Mouse (Mus musculus): ENCODE measurements around the gene Cox14.
A peak's percentile ranks its signal among the peaks of the same experiment; 100 is the strongest.

The Cox14 gene

GRCm38 (mm10) chr15:99708176-99708575 is 17.2 kb upstream of the Cox14 start:
- DNase-seq (ENCODE audit: low spot score): no peak

DNA sequence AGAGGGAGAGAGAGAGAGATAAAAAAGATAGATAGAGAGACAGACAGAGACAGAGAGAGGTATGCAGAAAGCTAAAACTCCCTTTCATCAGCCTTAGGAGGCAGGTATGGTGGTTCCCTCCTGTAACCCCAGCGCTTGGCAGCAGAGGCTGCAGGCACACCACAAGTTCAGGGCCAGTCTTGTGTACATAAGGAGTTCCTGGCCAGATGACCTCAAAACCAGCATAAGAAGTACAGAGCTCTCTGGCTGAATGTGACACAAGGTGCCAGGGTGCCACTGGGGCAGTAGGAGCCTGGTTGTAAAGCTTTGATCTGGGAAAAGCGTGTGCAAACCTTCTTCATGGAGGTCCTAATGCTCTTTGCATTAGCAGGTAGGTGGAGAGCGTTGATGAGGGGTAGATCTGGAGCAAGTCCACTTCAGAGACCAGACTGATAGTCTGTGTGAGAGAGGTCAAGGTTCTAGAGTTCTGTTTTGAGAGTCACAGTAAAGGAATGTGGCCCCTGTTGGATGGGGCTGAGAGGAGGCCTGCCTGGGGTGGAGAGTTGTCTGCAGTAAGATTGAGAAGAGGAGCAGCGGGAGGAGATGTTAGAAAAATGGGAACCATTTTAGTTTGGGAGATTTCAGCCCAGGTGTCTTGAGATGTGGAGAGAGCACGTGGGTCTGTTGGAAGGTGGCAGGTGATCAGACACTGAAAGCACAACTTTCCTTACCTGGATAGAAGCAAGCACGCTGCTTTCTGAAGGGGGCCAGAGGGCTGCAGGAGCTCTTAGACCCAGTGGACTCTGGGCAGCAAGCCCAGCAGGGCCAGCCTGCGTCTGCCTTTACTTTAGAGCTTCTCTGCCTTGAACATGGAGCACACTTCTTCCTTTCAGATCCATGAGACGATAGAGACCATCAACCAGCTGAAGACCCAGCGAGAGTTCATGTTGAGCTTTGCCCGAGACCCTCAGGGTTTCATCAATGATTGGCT is 14.9 kb upstream of the Cox14 start:
- no peak for DNase-seq (ENCODE audit: low spot score)

- no peak for DNase-seq (ENCODE audit: low spot score)
These were observed 13.9 kb upstream of the Cox14 start for GRCm38 (mm10) chr15:99711491-99711890.

DNA sequence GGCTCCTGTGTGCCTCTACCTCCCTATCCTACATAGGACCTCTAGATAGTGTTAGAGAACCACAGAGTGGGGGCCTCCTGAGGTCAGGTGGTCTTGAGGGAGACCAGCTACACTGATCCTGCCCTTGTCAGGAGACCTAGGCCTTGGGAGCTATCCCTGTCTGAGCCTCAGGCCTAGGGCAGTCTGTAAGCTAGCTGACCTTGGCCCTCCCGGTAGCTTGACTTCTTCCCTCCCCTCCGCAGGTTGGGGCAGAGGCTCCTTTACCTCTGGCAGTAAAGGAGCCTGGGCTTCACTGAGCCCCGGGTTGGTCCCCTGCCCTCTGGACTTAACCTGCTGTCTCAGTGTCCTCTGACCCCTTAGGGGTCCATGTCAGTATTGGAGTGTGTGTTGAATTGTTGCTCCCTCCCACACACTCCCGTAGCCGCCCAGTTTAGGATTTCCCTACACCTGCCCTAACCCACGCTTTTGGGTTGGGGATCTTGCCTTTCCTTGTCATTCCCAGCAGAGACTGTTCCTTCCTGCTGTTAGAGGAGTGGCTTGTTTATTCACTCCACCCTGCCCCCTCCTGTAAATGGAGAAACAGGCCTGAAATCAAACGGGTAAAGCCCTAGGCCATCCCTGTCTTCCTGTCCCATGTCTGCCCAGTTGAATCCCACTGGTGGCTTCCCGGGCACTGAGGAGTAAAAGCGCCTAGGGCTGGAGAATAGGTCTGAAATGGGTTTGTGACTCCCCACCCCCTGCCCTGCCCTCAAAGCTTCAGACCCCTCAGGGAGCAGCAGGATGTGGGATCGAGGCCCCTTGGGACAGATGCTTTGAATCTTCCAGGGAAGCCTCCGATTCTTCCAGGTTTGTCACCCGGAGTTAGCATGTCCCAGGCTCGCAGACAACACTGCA is 12.5 kb upstream of the Cox14 start:
- no peak for DNase-seq (ENCODE audit: low spot score)

- DNase-seq (ENCODE audit: low spot score): no peak
These were observed 11.8 kb upstream of the Cox14 start for GRCm38 (mm10) chr15:99713569-99713968.

- no peak for DNase-seq (ENCODE audit: low spot score)
These were observed 11.2 kb upstream of the Cox14 start for GRCm38 (mm10) chr15:99714206-99714605.

DNA sequence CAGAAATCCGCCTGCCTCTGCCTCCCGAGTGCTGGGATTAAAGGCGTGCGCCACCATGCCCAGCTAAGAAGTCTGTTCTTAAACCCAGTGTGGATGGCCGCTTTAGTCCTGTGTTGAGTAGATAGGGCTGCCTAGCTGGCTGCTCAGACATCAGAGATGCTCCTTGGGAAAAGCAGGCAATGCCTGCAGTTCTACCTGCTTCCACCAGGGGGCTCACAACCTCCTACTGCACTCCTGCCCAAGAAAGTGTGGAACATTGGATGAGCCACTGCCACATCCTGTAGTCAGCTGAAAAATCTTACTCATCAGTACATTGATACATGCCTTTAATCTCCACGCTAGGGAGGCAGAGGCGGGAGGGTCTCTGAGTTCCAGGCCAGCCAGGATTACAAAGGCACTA is 10.6 kb upstream of the Cox14 start:
- DNase-seq (ENCODE audit: low spot score): peak; percentile 89

GRCm38 (mm10) chr15:99715361-99715865 is 10.0 kb upstream of the Cox14 start:
- peak; percentile 85 for DNase-seq (ENCODE audit: low spot score)

- peak; percentile 54 for DNase-seq (ENCODE audit: low spot score)
These were observed 9.3 kb upstream of the Cox14 start for GRCm38 (mm10) chr15:99715982-99716746.

GRCm38 (mm10) chr15:99716814-99717213 is 8.6 kb upstream of the Cox14 start:
- DNase-seq (ENCODE audit: low spot score): peak; percentile 58

DNA sequence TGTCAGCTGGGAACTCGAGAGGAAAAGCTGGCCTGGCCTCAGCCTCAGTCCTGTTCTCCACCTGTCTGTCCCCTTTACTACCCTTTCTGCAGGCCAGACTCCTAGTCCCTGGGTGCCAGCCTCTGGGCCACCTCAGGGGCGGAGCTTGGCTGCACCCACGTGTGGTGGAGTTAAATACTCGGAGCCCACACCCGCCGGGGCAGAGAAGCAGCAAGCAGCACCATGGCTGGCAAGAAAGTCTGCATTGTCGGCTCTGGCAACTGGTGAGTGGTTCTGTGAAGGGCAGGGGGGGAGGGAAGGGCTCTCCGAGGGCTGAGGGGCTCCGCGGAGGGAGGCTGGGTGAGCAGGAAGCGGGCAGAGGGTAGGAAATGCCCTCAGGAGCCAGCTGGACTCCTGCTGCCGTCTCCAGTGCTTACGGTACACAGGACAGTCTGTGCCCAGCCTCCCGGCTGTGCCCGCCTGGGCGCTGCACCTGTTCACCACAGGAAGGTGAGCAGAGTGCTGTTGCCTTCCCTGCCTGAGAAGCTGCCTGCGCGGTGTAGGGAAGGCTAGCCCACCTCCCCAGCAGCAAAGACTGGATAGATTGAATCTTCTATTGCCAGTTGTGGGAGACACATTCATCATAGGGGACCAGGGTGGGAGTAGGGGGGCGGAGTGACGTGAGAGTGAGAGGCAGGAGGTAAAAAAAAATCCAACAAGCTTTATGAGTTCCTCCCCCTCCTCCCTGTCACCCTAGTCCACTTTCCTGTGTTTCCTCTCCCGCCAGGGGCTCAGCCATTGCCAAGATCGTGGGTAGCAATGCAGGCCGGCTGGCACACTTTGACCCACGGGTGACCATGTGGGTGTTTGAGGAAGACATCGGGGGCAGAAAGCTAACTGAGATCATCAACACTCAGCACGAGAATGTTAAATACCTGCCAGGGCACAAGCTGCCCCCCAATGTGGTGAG is 7.8 kb upstream of the Cox14 start, which contains the start of gene Gpd1:
Gene Gpd1, plus strand, starts transcription at position 130 of the 949 bp plus-strand sequence.
- DNase-seq (ENCODE audit: low spot score): peak; percentile 75

DNA sequence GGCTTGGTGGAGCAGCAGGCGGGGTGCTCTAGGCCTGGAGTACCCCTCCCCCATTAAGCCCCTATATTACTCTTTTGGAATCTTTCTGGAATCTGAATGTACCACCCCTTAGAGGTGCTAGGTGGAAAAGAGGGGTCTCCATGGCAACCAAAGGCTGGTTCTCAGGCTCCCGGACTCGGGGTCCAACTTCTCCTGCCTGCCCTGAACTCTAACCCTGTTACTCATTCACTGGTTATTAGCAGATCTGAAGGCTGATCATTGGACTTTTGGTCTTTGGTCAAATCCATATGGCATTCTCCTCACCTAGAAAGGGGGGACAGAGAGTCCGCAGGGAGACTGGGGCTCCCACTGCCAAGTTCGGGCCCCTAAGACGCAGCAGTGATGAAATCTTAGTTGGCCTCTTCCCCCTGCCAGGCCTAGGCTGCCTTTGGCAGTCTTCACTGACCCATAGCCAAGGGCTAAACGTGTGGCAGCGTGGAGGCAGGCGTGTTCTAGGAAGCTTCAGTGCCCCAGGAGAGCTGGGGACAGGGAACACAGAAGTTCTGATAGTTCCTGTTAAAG is 6.9 kb upstream of the Cox14 start:
- no peak for DNase-seq (ENCODE audit: low spot score)

- no peak for DNase-seq (ENCODE audit: low spot score)
These were observed 5.6 kb upstream of the Cox14 start for GRCm38 (mm10) chr15:99719865-99720264.

- no peak for DNase-seq (ENCODE audit: low spot score)
These were observed 3.3 kb upstream of the Cox14 start for GRCm38 (mm10) chr15:99721921-99722743.

GRCm38 (mm10) chr15:99723120-99723514 is 2.3 kb upstream of the Cox14 start:
- no peak for DNase-seq (ENCODE audit: low spot score)

DNA sequence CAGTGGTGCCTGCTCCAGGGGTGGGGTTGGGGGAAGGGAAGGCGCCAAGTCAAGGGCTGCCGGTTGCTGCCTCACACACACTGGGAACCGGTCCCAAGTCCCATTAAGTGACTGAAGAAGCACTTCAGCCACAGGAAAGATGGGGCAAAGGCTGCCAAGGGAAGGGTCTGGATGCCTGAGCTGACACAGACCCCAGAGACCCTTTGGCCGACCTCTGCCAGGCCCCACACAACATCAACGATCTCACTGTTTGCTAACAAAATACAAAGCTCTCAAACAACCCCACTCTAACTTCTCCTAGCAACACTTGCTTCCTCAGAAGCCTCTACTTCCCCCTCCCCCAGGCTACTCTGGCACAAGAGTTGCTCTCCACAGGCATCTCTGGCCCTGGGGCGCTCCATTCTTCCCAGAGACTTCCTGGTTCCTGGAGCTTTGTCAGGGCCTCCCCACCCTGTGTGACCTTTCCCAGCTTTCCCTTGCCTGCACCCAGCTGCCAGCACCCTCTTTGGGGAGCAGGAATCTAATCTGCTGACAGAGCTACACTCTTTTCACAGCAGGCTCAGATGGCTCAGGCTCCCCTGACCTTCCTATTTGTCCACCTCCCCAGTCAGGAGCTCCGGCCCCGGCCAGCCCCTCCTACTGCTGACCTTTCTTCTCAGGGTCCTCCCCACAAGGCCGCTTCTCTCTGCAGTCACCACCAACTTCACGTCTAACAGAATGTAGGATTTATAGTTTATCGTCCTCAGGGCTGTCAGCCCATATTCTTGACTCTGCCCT is 1.7 kb upstream of the Cox14 start:
- peak; percentile 70 for DNase-seq (ENCODE audit: low spot score)

- peak; percentile 84 for DNase-seq (ENCODE audit: low spot score)
These were observed 961 bp upstream of the Cox14 start for GRCm38 (mm10) chr15:99724292-99725021.

- no peak for DNase-seq (ENCODE audit: low spot score)
These were observed 1.1 kb downstream of the Cox14 start for GRCm38 (mm10) chr15:99726549-99726948.

All from layer of hippocampus, adult 11-12 months (tissue).